Mouse (Mus musculus) forebrain, postnatal 0 days (tissue): Measurements from ENCODE around the gene Otub2. TPM values are rescaled to one million over a fixed set of nuclear protein-coding genes. Genes with fewer than 3 reads are reported as not detected.

ENCODE experiments used
- ATAC-seq: fragments of 200-750 bp; cut with Nextera tagmentation; 2 replicates; pipeline ENCODE4 v1.8.0; 2017; ENCODE audit warnings: mild to moderate bottlenecking, moderate library complexity
- DNase-seq: peaks from one replicate; pipeline ENCODE4 v3.0.0-alpha.2; 2015
- H3K27ac ChIP-seq: fragments of 300-500 bp; sonication (generic); 2 replicates; pipeline ENCODE4 v1.5.1; 2014; ENCODE audit warnings: low read depth, mild to moderate bottlenecking, antibody characterized with exemption, low read length, moderate library complexity, mixed read lengths
- H3K27me3 ChIP-seq: fragments of 300-500 bp; sonication (generic); 2 replicates; pipeline ENCODE4 v1.6.1; 2014; ENCODE audit warnings: mild to moderate bottlenecking, low read length, mixed read lengths; ENCODE audit not compliant: insufficient read depth
- H3K36me3 ChIP-seq: fragments of 300-500 bp; sonication (generic); 2 replicates; pipeline ENCODE4 v1.6.1; 2014; ENCODE audit warnings: mild to moderate bottlenecking, moderate library complexity; ENCODE audit not compliant: insufficient read depth
- H3K4me1 ChIP-seq: fragments of 300-500 bp; sonication (generic); 2 replicates; pipeline ENCODE4 v1.6.1; 2014; ENCODE audit warnings: antibody characterized with exemption; ENCODE audit not compliant: insufficient read depth
- H3K4me2 ChIP-seq: fragments of 300-500 bp; sonication (generic); 2 replicates; pipeline ENCODE4 v1.6.1; 2014; ENCODE audit warnings: low read depth, mild to moderate bottlenecking, moderate library complexity
- H3K4me3 ChIP-seq: fragments of 300-500 bp; sonication (generic); 2 replicates; pipeline ENCODE4 v1.5.1; 2014; ENCODE audit warnings: low read depth, low read length, mixed read lengths
- H3K9ac ChIP-seq: fragments of 300-500 bp; sonication (generic); 2 replicates; pipeline ENCODE4 v1.6.1; 2014; ENCODE audit warnings: mild to moderate bottlenecking
- H3K9me3 ChIP-seq: fragments of 300-500 bp; sonication (generic); 2 replicates; pipeline ENCODE4 v1.6.1; 2016; ENCODE audit warnings: low read length
- CTCF ChIP-seq: sonication (generic); IDR thresholded peaks from 2 replicates; pipeline ENCODE4 v1.5.1; 2016; ENCODE audit warnings: antibody characterized with exemption, control low read depth, low read depth
- WGBS: fragments of 180-500 bp; shearing (Covaris S2); extraction: QIAGEN DNeasy Blood & Tissue Kit; methylation state at CpG from one replicate; pipeline ENCODE4 v1.1.7; 2014; 5-methylcytosine and 5-hydroxymethylcytosine counted together
- polyA plus RNA-seq: library from polyadenylated mRNA; unstranded; fragments of >200 nt; fragmentation: Nextera tagmentation; extraction: Ambion mirVana; gene quantifications from 2 replicates; pipeline ENCODE4 v1.2.1, GENCODE M21; 2015
- total RNA-seq: library from RNA; depleted of rRNA; stranded (reverse); fragments of >200 nt; gene quantifications from 2 replicates; pipeline ENCODE4 v1.2.3, GENCODE M21; 2014

Gene Otub2
- total and polyA plus RNA-seq, 2 experiments from 2014 or later = 21.3 to 26.5 TPM

DNA sequence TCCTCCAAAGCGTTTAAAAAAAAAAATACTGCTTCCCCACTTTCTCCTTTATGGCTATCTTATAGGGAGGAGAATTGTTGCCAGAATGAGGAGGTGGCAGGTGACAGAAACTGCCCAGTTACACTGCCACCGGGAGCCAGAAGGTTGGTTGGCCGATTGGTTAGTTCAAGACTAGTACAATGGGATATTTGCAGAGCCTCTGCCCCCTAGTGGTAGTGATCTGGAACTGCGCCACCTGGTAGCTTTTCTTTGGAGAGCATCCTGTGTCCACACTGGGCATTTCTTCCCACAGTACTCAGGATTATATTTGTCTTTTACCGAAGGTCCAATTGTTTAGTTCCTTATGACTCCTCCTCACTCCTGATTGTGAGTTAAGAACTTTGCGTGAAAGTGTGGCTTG is 16.8 kb upstream of the Otub2 start:
- DNase-seq (peak; percentile 40), ATAC-seq (no peak)
- Histone ChIP-seq H3K4me3 (no peak overlapping the region), H3K9ac (no peak overlapping the region), H3K27me3 (no peaks in the 10 kb centered on the region), H3K9me3 (no peaks in the 10 kb centered on the region), H3K36me3 (no peaks in the 10 kb centered on the region), H3K4me2 (no peak overlapping the region), H3K27ac (no peak overlapping the region), H3K4me1 (no peaks in the 10 kb centered on the region)
- WGBS = 31% methylated on average over 6 of the region's 6 CpGs
- TF ChIP-seq CTCF = peak; percentile 77

DNA sequence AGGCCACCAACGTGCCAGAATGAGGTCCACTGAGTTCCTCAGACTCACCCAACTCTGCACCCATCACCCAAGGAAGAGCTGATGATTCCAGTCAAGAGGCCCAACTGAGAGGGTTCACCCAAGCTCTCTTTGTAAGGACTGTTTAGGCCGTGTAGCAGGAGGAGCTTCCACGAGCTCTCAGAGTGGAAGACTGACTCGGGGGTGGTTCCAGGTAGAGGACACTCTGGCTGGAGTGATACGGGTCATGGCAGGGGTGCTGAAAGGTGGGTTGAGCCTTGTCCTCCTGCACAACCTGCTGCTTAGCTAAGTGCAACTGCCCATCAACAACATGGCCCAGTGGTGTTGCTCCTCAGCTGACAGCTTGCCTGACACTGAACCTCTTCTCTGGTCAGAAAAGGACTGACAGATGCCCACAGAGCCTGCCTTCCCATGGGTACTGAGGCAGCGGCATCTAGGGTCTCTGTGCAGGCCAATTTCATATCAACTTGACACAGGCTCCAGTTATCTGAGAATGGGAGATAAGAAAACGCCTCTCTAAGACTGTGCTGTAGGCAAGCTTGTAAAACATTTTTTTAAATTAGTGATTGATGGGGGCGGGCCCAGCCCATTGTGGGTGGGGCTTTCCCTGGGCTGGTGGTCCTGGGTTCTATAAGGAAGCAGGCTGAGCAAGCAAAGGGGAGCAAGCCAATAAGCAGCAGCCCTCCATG is 14.8 kb upstream of the Otub2 start:
- H3K4me3 ChIP-seq = no peak overlapping the region
- H3K9me3 ChIP-seq = no peaks in the 10 kb centered on the region
- no peak for ATAC-seq
- no peaks in the 10 kb centered on the region for H3K27me3 ChIP-seq
- H3K36me3 ChIP-seq = no peaks in the 10 kb centered on the region
- TF ChIP-seq CTCF = no peak
- no peak overlapping the region for H3K9ac ChIP-seq
- no peak overlapping the region for H3K27ac ChIP-seq
- H3K4me2 ChIP-seq = no peak overlapping the region
- WGBS = 75% methylated on average over 8 of the region's 8 CpGs
- H3K4me1 ChIP-seq = no peaks in the 10 kb centered on the region
- no peak for DNase-seq

DNA sequence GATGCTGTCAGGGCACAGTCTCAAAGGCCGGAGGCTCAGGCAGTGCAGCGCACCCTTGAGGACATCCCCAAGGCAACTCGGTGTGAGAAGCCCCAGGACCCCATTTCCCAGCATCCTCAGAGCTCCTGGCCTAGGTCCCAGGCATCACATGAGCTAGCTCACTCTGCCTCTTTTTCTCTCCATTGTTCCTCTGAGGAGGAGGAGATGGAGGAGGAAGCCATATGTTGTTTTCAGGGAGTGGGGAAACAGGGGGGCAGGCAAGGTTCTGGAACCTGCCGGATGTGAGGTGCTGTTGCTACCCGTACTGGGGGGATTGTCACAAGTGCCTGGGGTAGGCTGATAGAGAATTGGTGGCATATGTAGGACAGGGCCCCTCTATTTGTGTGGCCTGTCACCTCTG is 12.4 kb upstream of the Otub2 start:
- peak; percentile 77 for ATAC-seq
- Histone ChIP-seq H3K27me3 (no peaks in the 10 kb centered on the region), H3K4me3 (no peak overlapping the region), H3K36me3 (no peaks in the 10 kb centered on the region), H3K4me2 (no peak overlapping the region), H3K4me1 (no peaks in the 10 kb centered on the region), H3K27ac (no peak overlapping the region), H3K9ac (no peak overlapping the region), H3K9me3 (no peaks in the 10 kb centered on the region)
- TF ChIP-seq CTCF = no peak
- 35% methylated on average over 5 of the region's 5 CpGs for WGBS
- DNase-seq = peak; percentile 62

DNA sequence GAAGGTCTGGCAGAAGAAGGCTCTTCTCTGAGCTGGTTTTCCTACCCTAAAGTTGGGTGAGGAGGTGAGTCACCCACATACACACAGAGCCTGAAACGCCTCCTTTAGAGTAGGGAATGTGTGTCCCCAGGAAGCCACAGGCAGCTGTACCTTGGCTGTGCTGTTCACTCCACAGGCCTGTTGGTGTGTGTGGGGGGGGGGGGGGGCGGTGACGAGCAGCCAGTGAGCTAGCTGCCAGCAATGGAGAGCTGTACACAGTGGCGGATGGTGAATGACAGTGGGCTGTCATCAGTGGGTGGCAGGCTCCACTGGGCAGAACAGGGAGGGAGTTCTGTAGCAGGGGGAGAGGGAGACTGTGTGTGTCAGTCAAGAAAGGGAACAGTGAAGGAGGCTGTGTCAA is 11.7 kb upstream of the Otub2 start:
- no peak overlapping the region for H3K4me2 ChIP-seq
- H3K27ac ChIP-seq = no peak overlapping the region
- no peaks in the 10 kb centered on the region for H3K36me3 ChIP-seq
- no peaks in the 10 kb centered on the region for H3K27me3 ChIP-seq
- no peaks in the 10 kb centered on the region for H3K4me1 ChIP-seq
- TF ChIP-seq CTCF = no peak
- DNase-seq (peak; percentile 14), ATAC-seq (peak; percentile 68)
- H3K9ac ChIP-seq = no peak overlapping the region
- WGBS = 37% methylated on average over 4 of the region's 4 CpGs
- H3K4me3 ChIP-seq = no peak overlapping the region
- no peaks in the 10 kb centered on the region for H3K9me3 ChIP-seq

DNA sequence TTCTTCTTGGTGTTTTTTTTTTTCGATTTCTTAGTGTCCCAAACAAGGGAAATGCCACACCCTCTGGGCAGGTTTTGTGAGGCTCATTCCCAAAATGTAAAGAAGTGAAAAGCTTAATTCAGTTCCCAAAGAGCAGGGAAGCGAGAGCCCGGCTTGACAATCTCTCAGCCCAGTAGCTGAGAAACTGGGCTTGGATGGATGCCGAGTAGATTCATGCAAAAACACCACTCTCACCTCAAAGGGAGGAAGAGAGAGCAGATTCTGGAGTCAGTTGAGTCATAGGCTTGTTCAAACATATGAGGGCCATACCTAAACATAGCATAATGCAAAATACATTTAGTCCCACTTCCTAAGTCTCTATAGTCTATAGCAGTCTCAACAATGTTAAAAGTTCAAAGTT is 8.3 kb upstream of the Otub2 start:
- TF ChIP-seq CTCF = no peak
- no peak overlapping the region for H3K4me3 ChIP-seq
- no peak for ATAC-seq

DNA sequence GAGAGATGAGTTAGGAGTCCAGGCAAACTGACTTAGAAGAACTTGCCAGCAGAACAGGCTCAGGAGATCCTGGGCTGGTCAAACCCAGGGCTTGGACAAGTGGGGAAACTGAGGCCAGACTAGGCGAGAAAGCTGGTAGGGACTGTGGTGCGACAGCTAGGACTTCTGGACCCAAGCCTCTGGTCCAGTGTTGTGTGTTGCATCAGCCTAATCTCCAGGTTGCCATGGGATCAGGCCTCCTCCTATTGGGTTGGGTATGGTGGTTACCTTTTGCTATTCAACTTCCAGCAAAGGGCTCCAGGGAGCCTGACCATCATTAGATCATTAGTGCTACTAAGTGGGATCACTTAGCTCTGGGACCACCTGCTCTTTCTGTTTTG is 856 bp downstream of the Otub2 start:
- H3K9me3 ChIP-seq = no peaks in the 10 kb centered on the region
- peaks cover 5% of the 10 kb centered on the region; the same call in 1 of the 2 replicates for H3K4me1 ChIP-seq
- H3K27me3 ChIP-seq = no peaks in the 10 kb centered on the region
- TF ChIP-seq CTCF = no peak
- DNase-seq = no peak
- peak overlapping the region; percentile 73 for H3K4me3 ChIP-seq
- peak overlapping the region; percentile 95 for H3K4me2 ChIP-seq
- no peaks in the 10 kb centered on the region for H3K36me3 ChIP-seq
- WGBS = 65% methylated on average over 2 of the region's 2 CpGs
- no peak overlapping the region for H3K27ac ChIP-seq
- no peak for ATAC-seq
- H3K9ac ChIP-seq = peak overlapping the region; percentile 77

More for the DNA sequence above, 8.3 kb upstream of the Otub2 start:
- WGBS = 69% methylated on average over 4 of the region's 4 CpGs
- H3K4me1 ChIP-seq = no peaks in the 10 kb centered on the region
- no peak overlapping the region for H3K27ac ChIP-seq
- H3K27me3 ChIP-seq = no peaks in the 10 kb centered on the region
- H3K4me2 ChIP-seq = no peak overlapping the region
- no peaks in the 10 kb centered on the region for H3K9me3 ChIP-seq
- no peaks in the 10 kb centered on the region for H3K36me3 ChIP-seq
- no peak overlapping the region for H3K9ac ChIP-seq
- no peak for DNase-seq

DNA sequence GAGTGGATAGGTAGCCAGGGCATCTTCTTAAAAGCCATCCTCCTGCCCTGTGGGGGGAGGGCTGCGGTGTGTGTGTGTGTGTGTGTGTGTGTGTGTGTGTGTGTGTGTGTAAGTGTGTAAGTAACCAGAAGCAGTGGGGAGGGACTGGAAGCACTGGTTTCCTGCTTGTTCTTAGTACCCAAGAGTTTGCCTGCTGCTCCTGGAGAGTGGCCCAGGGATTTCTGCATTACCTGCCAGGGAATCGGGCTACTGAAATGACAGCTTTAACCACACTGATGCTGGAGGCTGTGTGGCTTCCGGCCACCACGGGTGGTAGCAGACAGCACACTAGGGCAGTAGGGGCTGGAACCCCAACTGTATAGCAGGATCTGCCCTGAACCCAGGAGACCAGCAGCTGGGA is 1.5 kb downstream of the Otub2 start:
- no peak overlapping the region for H3K4me3 ChIP-seq
- H3K4me1 ChIP-seq = peaks cover 5% of the 10 kb centered on the region; the same call in 1 of the 2 replicates
- peak overlapping the region; percentile 95; the same call in 1 of the 2 replicates for H3K4me2 ChIP-seq
- no peak for TF ChIP-seq CTCF
- no peak overlapping the region for H3K9ac ChIP-seq
- ATAC-seq (no peak), DNase-seq (no peak)
- WGBS = 68% methylated on average over 4 of the region's 4 CpGs
- H3K27ac ChIP-seq = no peak overlapping the region
- H3K27me3 ChIP-seq = no peaks in the 10 kb centered on the region
- no peaks in the 10 kb centered on the region for H3K36me3 ChIP-seq
- H3K9me3 ChIP-seq = no peaks in the 10 kb centered on the region
